Mouse (Mus musculus): ENCODE data around the gene Arrdc2. TPM values are rescaled to one million over a fixed set of nuclear protein-coding genes. Genes with fewer than 3 reads are reported as not detected.

Arrdc2 gene
- polyA plus RNA-seq, 1 experiment: 12.1 TPM

DNA sequence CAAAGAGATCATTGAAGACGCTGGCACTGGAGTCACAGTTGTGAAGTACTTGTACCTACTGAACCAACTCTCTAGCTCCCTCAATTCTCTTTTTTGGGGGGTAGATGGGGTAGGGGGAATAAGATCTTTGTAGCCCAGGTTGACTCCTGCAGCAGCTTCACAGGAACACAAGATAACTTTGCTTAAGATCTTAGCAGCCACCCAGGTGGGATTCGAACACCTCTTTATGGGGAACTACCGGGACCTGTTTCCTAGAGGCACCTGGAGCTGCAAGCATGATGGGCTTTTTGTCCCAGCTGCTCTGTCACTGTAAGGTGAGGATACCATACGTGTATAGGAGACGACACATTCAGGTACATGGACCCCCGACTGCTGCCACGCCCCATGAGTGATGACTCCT is 27.0 kb upstream of the Arrdc2 start:
- TF ChIP-seq EP300 (IDR thresholded peaks at IDR 0.05; ENCODE audit: insufficient read depth, low read depth, low read length): no peak
- TF ChIP-seq POLR2A (IDR thresholded peaks at IDR 0.05; ENCODE audit: insufficient read depth, low read length): no peak
- TF ChIP-seq CTCF (IDR thresholded peaks at IDR 0.05; ENCODE audit: low read depth, low read length): no peak
- no peak overlapping the region for H3K4me3 ChIP-seq (ENCODE audit: low read depth, low read length)

GRCm38 (mm10) chr8:70866001-70866520 is 26.5 kb upstream of the Arrdc2 start:
- peak overlapping the region; percentile 63 for H3K4me3 ChIP-seq (ENCODE audit: low read depth, low read length)
- 0 out of 2 replicates have a peak overlapping the region, but pooled peaks have one; percentile 13 for H3K9ac ChIP-seq (ENCODE audit: low read depth, poor library complexity, severe bottlenecking)
- no peak for TF ChIP-seq CTCF (IDR thresholded peaks at IDR 0.05; ENCODE audit: low read depth, low read length)
- peak; percentile 59; the same call in 1 of the 2 replicates for TF ChIP-seq EP300 (IDR thresholded peaks at IDR 0.05; ENCODE audit: insufficient read depth, low read depth, low read length)
- H3K4me1 ChIP-seq (ENCODE audit: control insufficient read depth, insufficient read depth, low read length): peaks cover 3% of the 10 kb centered on the region
- no peaks in the 10 kb centered on the region; the same call in 1 of the 2 replicates for H3K36me3 ChIP-seq (ENCODE audit: control insufficient read depth, insufficient read depth, low read length, poor library complexity, severe bottlenecking)
- H3K27ac ChIP-seq (ENCODE audit: insufficient read depth, low read length): peak overlapping the region; percentile 75
- H3K27me3 ChIP-seq (ENCODE audit: control insufficient read depth, insufficient read depth, low read length, poor library complexity, severe bottlenecking): peaks cover 14% of the 10 kb centered on the region
- H3K9me3 ChIP-seq (replicated peaks; ENCODE audit: control insufficient read depth, insufficient read depth, low read length, poor library complexity, severe bottlenecking): no peaks in the 10 kb centered on the region

More for the DNA sequence above, 27.0 kb upstream of the Arrdc2 start:
- no peak overlapping the region for H3K9ac ChIP-seq (ENCODE audit: low read depth, poor library complexity, severe bottlenecking)
- peaks cover 4% of the 10 kb centered on the region for H3K4me1 ChIP-seq (ENCODE audit: control insufficient read depth, insufficient read depth, low read length)
- H3K36me3 ChIP-seq (ENCODE audit: control insufficient read depth, insufficient read depth, low read length, poor library complexity, severe bottlenecking): no peaks in the 10 kb centered on the region; the same call in 1 of the 2 replicates
- H3K27ac ChIP-seq (ENCODE audit: insufficient read depth, low read length): no peak overlapping the region
- H3K9me3 ChIP-seq (replicated peaks; ENCODE audit: control insufficient read depth, insufficient read depth, low read length, poor library complexity, severe bottlenecking): no peaks in the 10 kb centered on the region
- peaks cover 14% of the 10 kb centered on the region for H3K27me3 ChIP-seq (ENCODE audit: control insufficient read depth, insufficient read depth, low read length, poor library complexity, severe bottlenecking)

GRCm38 (mm10) chr8:70865350-70866000 is 26.0 kb upstream of the Arrdc2 start:
- H3K27me3 ChIP-seq (ENCODE audit: control insufficient read depth, insufficient read depth, low read length, poor library complexity, severe bottlenecking): peaks cover 14% of the 10 kb centered on the region
- peak overlapping the region; percentile 75 for H3K27ac ChIP-seq (ENCODE audit: insufficient read depth, low read length)
- peaks cover 3% of the 10 kb centered on the region for H3K4me1 ChIP-seq (ENCODE audit: control insufficient read depth, insufficient read depth, low read length)
- peak overlapping the region; percentile 63 for H3K4me3 ChIP-seq (ENCODE audit: low read depth, low read length)
- H3K36me3 ChIP-seq (ENCODE audit: control insufficient read depth, insufficient read depth, low read length, poor library complexity, severe bottlenecking): no peaks in the 10 kb centered on the region; the same call in 1 of the 2 replicates
- TF ChIP-seq POLR2A (IDR thresholded peaks at IDR 0.05; ENCODE audit: insufficient read depth, low read length) (no peak), EP300 (IDR thresholded peaks at IDR 0.05; ENCODE audit: insufficient read depth, low read depth, low read length) (peak; percentile 44)
- H3K9ac ChIP-seq (ENCODE audit: low read depth, poor library complexity, severe bottlenecking): peak overlapping the region; percentile 13
- no peaks in the 10 kb centered on the region for H3K9me3 ChIP-seq (replicated peaks; ENCODE audit: control insufficient read depth, insufficient read depth, low read length, poor library complexity, severe bottlenecking)

GRCm38 (mm10) chr8:70864712-70865221 is 25.2 kb upstream of the Arrdc2 start:
- Histone ChIP-seq H3K9me3 (replicated peaks; ENCODE audit: control insufficient read depth, insufficient read depth, low read length, poor library complexity, severe bottlenecking) (no peaks in the 10 kb centered on the region), H3K4me3 (ENCODE audit: low read depth, low read length) (peak overlapping the region; percentile 59), H3K27me3 (ENCODE audit: control insufficient read depth, insufficient read depth, low read length, poor library complexity, severe bottlenecking) (peaks cover 14% of the 10 kb centered on the region), H3K36me3 (ENCODE audit: control insufficient read depth, insufficient read depth, low read length, poor library complexity, severe bottlenecking) (no peaks in the 10 kb centered on the region; the same call in 1 of the 2 replicates), H3K9ac (ENCODE audit: low read depth, poor library complexity, severe bottlenecking) (peak overlapping the region; percentile 5), H3K27ac (ENCODE audit: insufficient read depth, low read length) (peak overlapping the region; percentile 3), H3K4me1 (ENCODE audit: control insufficient read depth, insufficient read depth, low read length) (peaks cover 3% of the 10 kb centered on the region)
- no peak for TF ChIP-seq CTCF (IDR thresholded peaks at IDR 0.05; ENCODE audit: low read depth, low read length)
- TF ChIP-seq EP300 (IDR thresholded peaks at IDR 0.05; ENCODE audit: insufficient read depth, low read depth, low read length): peak; percentile 73

- H3K4me1 ChIP-seq (ENCODE audit: control insufficient read depth, insufficient read depth, low read length): peaks cover 3% of the 10 kb centered on the region
- H3K9me3 ChIP-seq (replicated peaks; ENCODE audit: control insufficient read depth, insufficient read depth, low read length, poor library complexity, severe bottlenecking): no peaks in the 10 kb centered on the region
- no peak overlapping the region for H3K27ac ChIP-seq (ENCODE audit: insufficient read depth, low read length)
- TF ChIP-seq EP300 (IDR thresholded peaks at IDR 0.05; ENCODE audit: insufficient read depth, low read depth, low read length) (no peak), CTCF (IDR thresholded peaks at IDR 0.05; ENCODE audit: low read depth, low read length) (no peak), POLR2A (IDR thresholded peaks at IDR 0.05; ENCODE audit: insufficient read depth, low read length) (no peak)
- H3K9ac ChIP-seq (ENCODE audit: low read depth, poor library complexity, severe bottlenecking): peak overlapping the region; percentile 41; the same call in 1 of the 2 replicates
- H3K4me3 ChIP-seq (ENCODE audit: low read depth, low read length): peak overlapping the region; percentile 20
- H3K27me3 ChIP-seq (ENCODE audit: control insufficient read depth, insufficient read depth, low read length, poor library complexity, severe bottlenecking): peaks cover 14% of the 10 kb centered on the region
- no peaks in the 10 kb centered on the region; the same call in 1 of the 2 replicates for H3K36me3 ChIP-seq (ENCODE audit: control insufficient read depth, insufficient read depth, low read length, poor library complexity, severe bottlenecking)
Measured at GRCm38 (mm10) chr8:70863956-70864711, 24.6 kb upstream of the Arrdc2 start.

Data from ES-Bruce4 (cell line).